Mouse (Mus musculus): ENCODE results near the gene Doc2g.

The Doc2g gene

DNA sequence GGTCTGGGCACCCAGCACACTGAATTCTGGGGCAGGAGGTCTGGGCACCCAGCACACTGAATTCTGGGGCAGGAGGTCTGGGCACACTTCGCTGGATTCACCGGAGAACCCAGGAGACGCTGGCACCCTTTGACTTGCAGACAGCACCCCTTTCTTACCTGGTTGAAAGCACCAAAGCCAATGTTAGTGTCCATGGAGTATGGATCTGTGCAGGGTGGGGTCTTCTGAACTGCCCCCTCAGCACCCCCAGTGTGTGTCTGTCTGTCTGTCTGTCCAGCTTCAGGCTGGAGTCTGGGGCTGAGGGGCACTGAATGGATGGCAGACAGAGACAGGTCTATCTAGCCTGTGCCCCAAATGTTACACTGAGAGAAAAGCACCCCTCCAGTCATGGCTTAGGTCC is 11.6 kb upstream of the Doc2g start:
- no peak for DNase-seq

DNA sequence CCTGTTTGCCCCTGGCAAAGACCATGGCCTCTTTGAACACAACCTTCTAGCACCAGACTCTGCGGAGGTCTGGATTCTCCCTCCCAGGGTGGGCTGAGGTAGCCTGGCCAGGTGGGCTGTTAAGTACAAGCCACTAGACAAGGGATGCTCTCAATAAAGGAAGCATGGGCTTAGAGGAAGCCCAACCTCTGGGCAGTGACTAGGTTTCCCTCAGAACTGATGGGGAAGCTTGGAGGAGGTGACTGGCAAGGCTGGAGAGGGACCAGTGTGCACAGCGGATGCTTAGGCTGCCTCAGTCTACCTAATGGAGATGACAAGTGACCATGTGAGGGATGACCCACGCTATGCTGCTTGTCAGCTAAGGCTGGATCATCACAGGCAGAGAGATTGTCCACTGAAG is 11.1 kb upstream of the Doc2g start:
- DNase-seq = no peak

GRCm38 (mm10) chr19:3992416-3992815 is 10.7 kb upstream of the Doc2g start, which contains the start of gene Tbx10:
Tbx10 (plus strand) TSS chr19:3992752.
- DNase-seq = no peak

DNA sequence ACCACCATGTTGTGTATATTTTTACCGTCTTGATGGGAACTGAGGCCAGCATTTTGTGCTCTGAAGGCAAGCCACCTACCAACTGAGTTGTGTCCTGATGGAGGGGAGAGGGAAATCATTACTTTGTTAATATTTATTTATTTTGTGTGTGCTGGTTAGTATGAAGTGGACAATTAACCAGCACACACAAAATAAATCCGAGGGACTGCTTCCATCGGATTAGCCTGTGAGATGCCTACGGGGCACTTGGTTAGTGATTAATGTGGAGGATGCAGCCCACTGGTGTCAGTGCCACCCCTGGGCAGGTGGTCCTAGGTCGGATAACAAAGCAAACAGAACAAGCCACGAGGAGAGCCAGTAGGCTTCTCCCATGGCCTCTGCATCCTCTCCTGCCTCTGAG is 8.2 kb upstream of the Doc2g start:
- no peak for DNase-seq

DNA sequence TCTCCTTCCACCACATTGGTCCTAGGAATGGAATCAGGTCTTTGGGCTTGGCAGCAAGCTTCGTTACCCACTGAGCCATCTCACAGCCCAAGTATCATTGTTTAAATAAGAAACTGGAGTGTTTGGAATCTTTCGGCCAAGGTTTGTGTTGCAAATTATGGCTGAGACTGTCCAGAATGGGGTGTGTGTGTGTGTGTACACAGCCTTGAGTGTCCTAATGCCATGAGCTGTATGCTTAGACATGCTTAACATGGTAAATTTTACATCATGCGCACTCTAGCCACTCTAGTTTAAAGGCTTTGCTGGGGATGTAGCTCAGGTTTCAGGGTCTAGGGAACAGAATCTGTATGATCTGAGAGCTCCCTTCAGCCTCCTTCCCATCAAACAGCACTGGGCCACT is 7.6 kb upstream of the Doc2g start:
- DNase-seq = no peak

GRCm38 (mm10) chr19:3996106-3996505 is 7.0 kb upstream of the Doc2g start:
- no peak for DNase-seq

DNA sequence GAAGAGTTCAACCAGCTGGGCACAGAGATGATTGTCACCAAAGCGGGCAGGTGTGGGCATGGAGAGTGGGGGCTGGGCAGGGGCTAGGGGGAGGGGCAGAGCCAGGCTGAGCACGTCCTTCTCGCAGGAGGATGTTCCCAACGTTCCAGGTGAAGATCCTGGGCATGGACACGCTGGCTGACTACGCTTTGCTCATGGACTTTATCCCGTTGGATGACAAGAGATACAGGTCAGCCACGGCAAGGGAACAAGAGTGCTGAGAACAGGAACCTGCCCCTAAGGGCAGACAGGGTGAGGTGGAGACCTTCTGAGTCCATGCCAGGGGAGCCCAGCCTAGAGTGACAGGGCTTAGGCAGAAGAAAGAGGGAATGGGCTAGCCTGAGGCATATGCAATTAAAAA is 6.4 kb upstream of the Doc2g start:
- no peak for DNase-seq

DNA sequence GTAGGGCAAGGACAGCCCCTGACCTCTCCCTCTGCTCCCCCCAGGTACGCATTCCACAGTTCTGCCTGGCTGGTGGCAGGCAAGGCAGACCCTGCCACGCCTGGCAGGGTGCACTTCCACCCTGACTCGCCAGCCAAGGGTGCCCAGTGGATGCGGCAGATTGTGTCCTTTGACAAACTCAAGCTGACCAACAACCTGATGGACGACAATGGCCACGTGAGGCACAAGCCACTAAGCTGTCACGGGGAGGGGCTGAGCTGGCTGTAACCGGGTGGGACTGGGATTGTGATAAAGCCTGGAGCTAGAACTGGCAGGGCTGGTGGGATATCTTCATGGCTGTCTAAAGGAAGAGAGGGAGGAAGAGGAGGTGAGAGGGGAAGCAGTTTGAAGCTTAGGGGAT is 5.9 kb upstream of the Doc2g start:
- no peak for DNase-seq

DNA sequence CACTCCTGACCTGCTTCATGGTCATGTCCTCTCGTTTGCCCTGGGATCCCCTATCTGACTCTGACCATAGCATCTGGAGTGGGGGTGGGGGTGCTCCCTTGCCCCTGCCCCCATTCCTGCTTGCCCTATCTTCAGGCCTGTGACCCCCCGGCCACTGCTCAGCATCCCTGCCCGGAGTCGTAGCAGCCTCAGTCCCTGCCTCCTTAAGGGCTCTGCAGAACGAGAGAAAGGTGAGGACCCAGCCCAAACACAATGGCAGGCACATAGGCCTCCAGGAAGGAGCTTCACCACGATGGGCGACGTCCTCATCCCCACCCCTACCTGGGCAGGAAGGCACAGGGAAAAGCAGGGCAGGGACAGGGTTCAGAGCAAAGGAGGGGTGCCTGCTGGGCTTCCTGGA is 4.8 kb upstream of the Doc2g start:
- no peak for DNase-seq

GRCm38 (mm10) chr19:3999121-3999730 is 3.9 kb upstream of the Doc2g start:
- no peak for DNase-seq

GRCm38 (mm10) chr19:4000119-4000900 is 2.8 kb upstream of the Doc2g start, which contains the start of the genes Nudt8 and Gm49405:
Nudt8 (plus strand) TSS chr19:4000580.
Gm49405 (plus strand) TSS chr19:4000626.
- peak; percentile 91 to 92 for DNase-seq

GRCm38 (mm10) chr19:4000949-4001525 is 2.1 kb upstream of the Doc2g start:
- DNase-seq = no peak

DNA sequence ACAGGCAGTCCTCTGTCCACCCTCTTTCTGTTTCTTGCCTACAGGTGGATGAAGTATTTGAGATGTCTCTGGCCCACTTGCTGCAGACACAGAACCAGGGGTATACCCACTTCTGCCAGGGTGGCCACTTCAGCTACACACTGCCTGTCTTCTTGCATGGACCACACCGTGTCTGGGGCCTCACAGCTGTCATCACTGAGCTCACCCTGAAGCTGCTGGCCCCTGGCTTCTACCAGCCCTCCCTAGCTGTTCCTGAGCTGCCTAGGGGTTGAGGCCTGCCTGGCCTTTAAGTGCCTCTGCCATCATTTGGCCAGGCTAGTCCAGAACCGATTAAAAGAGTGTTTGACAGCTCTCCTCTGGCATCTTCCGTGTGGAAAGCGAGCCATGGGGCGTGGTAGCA is 1.4 kb upstream of the Doc2g start:
- DNase-seq = no peak

DNA sequence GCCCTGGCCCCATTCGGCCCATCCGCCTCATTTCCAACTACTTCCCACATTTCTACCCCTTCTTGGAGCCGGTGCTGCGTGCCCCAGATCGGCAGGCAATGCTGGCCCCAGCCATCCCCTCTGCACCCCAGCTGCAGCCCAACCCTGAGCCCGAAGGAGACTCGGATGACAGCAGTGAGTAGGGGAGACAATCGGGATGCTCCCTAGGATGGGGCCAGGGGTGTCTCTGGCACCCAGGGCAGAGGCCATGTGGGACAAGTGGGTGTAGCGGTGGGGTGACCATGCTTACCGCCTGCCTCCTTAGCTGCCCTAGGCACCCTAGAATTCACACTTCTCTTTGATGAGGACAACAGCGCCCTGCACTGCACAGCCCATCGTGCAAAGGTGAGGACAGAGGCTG is 528 bp downstream of the Doc2g start:
- no peak for DNase-seq

DNA sequence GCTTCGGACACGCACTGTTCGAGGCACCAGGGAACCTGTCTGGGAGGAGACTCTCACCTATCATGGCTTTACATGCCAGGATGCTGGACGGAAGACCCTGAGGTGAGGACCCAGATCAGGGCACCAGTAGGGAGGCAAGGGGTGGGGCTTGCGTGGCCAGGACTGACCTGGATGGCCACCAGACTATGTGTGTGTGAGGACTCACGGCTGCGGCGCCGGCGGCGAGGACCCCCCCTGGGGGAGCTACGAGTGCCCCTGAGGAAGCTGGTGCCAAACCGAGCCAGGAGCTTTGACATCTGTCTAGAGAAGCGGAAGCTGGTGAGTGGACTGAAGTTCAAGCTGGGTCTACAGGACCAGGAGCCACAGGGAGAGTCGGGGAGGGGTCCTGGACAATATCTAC is 1.2 kb downstream of the Doc2g start:
- DNase-seq = no peak

DNA sequence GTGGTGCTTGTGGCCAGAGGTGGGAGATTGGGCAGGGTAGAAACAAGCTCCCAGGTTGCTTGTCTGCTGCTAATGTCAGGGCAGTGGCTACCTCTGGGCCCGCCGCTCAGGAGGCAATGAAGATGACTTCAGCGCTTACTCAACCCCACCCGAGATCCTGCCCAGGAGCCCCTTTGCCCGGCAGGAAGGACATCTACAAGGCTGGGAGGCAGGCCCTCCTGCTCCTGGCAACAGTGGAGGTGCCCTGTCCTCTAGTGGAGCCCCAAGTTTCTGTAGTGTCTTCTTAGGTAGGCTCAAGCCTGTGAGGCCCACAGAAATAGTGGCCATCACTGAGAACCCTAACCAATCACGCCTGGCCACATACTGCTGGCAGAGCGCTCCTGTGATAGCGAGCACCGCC is 2.0 kb downstream of the Doc2g start:
- DNase-seq = no peak

DNA sequence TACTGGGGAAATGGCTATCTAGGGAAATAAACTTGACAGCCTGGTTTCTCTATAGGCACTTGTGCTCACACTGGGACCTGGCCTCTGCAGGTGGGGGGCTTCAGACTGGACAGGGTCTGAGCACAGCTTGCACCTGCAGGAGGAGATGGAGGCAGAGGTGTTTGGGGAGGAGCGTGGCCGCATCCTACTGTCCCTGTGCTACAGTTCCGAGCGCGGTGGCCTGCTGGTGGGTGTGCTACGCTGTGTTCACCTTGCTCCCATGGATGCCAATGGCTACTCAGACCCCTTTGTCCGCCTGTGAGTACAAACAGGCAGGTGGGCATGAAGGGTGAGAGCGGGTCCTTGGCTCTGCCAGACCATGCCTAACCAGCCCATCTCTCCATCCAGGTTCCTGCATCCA is 2.9 kb downstream of the Doc2g start:
- no peak for DNase-seq

DNA sequence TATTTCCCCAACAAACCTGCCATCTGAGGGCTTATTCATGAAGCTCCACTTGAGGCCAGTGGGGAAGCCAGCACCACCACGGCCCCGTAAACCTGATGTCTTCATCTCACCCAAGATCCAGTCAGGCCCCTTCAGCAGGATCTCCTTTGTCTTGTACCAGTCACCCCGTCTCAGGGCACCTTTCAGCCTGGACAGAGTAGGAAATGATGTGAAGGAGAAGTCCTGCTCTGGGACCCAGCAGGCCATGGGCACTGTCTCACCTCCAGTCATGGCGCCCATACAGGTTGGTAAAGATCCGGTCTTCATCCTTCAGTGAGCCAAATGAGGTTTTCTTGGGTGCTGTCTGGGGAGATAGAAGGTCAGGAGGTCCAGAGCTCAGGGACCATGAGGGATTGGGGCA is 8.0 kb downstream of the Doc2g start:
- DNase-seq = no peak

DNA sequence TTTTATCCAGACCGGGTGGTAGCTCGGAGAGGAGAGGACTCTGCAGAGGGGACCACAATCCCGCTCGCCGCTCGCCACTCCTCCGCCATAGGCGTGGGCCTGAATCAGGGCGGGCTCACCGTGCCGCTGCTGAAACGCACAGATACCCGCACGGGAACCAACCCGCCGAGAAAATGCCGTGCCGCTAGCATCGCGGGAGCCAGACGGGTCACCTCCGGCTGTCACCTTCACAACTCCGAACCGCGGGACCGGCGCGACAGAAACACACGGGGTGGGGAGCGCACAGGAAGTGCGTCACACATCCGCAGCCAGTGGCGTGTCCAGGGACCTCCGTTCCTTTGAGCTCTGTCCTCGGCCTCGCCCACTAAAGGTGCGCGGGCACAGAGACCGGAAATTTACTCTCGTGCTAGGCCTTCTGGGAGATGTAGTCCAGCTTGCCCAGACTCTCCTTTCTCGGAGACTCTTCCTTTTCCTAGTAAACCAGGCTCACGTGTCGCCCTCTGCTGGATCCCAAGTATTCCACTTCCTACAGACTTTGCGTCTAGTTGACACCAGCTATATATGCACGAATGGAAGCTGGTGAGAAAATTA is 9.4 kb downstream of the Doc2g start, which contains the start of gene Ndufv1:
TSS of gene Ndufv1 (minus strand) at position 375 of the 591 bp plus-strand sequence.
- DNase-seq = peak; percentile 87 to 90

DNA sequence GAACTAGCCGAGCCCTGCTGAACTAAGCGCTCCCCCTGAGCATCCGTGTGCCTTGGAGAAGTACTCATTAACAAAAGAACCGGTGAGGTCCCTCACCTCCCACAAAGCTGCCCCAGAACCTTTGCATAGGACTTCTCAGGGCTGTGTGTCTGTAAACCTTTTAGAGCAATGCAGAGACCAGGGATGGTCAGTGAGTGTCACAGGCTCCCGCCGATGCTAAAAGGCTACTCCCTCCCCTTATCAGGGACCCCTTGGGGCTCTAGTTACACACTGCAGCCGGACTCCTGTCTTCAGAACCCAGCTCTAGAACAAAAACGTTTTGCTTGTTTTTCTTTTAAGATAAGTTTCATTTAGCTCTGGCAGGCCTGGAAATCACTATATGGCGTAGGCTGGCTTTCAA is 10.0 kb downstream of the Doc2g start:
- DNase-seq = no peak

DNA sequence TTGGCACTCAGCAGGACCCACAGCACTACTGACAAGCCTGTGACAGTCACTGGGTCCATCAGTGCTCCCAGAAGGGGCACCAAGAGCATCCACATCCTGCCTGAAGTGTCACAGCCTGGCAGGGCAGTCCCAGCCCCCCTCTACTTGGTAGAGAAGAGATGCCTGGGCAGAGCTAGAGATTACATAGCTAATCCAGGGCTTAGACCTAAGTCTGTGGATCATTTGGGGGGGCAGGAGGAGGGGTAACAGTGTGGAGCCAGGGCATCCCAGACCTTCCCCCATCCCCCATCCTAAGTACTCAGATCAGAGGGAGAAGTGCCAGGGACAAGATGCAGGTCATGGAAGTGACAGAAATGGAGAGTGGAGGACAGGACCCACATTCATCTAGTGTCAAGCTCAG is 11.7 kb downstream of the Doc2g start:
- DNase-seq = no peak

GRCm38 (mm10) chr19:4015635-4016034 is 12.5 kb downstream of the Doc2g start:
- DNase-seq = no peak

- DNase-seq = no peak
These were observed 14.9 kb downstream of the Doc2g start for GRCm38 (mm10) chr19:4017921-4018587.

Measured in spleen, adult 18-20 months (tissue).